Mouse (Mus musculus) heart, embryonic 13.5 days (tissue): ENCODE measurements around the gene Sptbn4. TPM values are rescaled to one million over a fixed set of nuclear protein-coding genes. Genes with fewer than 3 reads are reported as not detected.

ENCODE experiments used
- ATAC-seq: fragments of 200-750 bp; cut with Nextera tagmentation; 2 replicates; pipeline ENCODE4 v1.8.0; 2017; ENCODE audit warnings: moderate TSS enrichment; ENCODE audit not compliant: insufficient number of reproducible peaks, low FRiP score, low TSS enrichment; ENCODE audit errors: extremely low read depth
- H3K27ac ChIP-seq: fragments of 300-500 bp; sonication (generic); replicated peaks from 2 replicates; pipeline ENCODE4 v1.5.1; 2015; ENCODE audit warnings: moderate library complexity, mild to moderate bottlenecking, inconsistent platforms
- H3K27me3 ChIP-seq: fragments of 300-500 bp; sonication (generic); replicated peaks from 2 replicates; pipeline ENCODE4 v1.6.1; 2015; ENCODE audit warnings: mild to moderate bottlenecking, inconsistent platforms
- H3K36me3 ChIP-seq: fragments of 300-500 bp; sonication (generic); 2 replicates; pipeline ENCODE4 v1.6.1; 2015; ENCODE audit warnings: mild to moderate bottlenecking, inconsistent platforms
- H3K4me1 ChIP-seq: fragments of 300-500 bp; sonication (generic); 2 replicates; pipeline ENCODE4 v1.6.1; 2015; ENCODE audit warnings: inconsistent platforms
- H3K4me2 ChIP-seq: fragments of 300-500 bp; sonication (generic); 2 replicates; pipeline ENCODE4 v1.6.1; 2015; ENCODE audit warnings: inconsistent platforms, mild to moderate bottlenecking, moderate library complexity
- H3K4me3 ChIP-seq: fragments of 300-500 bp; sonication (generic); 2 replicates; pipeline ENCODE4 v1.5.1; 2015; ENCODE audit warnings: moderate library complexity, mild to moderate bottlenecking, inconsistent platforms
- H3K9ac ChIP-seq: fragments of 300-500 bp; sonication (generic); 2 replicates; pipeline ENCODE4 v1.6.1; 2015; ENCODE audit warnings: inconsistent platforms, mild to moderate bottlenecking, moderate library complexity
- H3K9me3 ChIP-seq: fragments of 300-500 bp; sonication (generic); 2 replicates; pipeline ENCODE4 v1.6.1; 2016; ENCODE audit warnings: inconsistent platforms
- WGBS: fragments of 180-500 bp; shearing (Covaris S2); methylation state at CpG from one replicate; pipeline ENCODE4 v1.1.7; 2015; ENCODE audit warnings: mixed read lengths; 5-methylcytosine and 5-hydroxymethylcytosine counted together
- polyA plus RNA-seq: library from polyadenylated mRNA; unstranded; fragments of >200 nt; fragmentation: Nextera tagmentation; extraction: Ambion mirVana; gene quantifications from 2 replicates; pipeline ENCODE4 v1.2.1, GENCODE M21; 2015

The Sptbn4 gene
- polyA plus RNA-seq, 1 experiment from 2014 or later: 0.13 TPM

DNA sequence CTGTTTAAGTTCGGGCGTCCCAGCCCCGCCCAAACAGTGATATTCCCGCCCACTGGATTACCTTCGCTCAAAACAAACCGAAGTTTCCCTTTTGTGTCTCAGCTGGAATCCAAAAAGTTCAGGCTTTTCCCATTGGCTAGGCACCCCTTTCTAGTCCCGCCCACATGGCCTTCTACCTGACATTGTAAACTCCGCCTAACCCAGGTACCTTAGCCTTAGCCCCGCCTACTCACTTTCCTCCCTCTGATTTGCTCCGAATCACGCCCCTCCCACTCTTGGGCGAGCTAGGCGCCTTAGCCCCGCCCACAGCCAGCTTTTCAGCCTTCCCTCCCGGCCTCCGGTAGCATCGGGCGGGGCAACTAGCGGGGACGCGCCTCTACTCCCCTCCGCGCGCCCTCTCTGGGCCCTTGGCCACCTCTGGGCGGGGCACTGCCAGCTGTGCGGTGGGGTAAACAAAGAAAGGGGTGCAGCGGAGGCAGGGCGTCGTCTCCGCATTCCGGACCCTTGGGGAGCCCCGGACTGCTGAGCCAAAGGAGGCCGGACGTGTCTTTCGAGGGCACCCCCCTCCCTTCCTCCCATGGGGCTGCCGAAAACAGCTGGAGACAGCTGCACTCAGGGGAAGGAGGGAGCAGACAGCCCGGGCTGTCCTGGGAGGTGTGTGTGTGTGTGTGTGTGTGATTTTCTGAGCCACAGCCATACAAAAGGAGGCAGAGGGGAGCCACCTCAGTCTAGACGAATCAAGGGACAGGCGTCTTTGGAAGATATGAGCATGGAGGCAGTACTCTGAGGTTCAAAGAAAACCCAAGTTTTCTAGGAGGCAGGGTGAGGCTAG lies 116.6 kb downstream of the Sptbn4 start:
- Histone ChIP-seq H3K27me3 (peaks cover 97% of the 10 kb centered on the region), H3K9ac (peak overlapping the region; percentile 89), H3K27ac (peak overlapping the region; percentile 88), H3K36me3 (peaks cover 19% of the 10 kb centered on the region), H3K4me2 (peak overlapping the region; percentile 91), H3K9me3 (no peaks in the 10 kb centered on the region), H3K4me1 (peaks cover 76% of the 10 kb centered on the region), H3K4me3 (peak overlapping the region; percentile 68)
- WGBS: 2% methylated on average over 39 of the region's 39 CpGs
- ATAC-seq: peak; percentile 71

DNA sequence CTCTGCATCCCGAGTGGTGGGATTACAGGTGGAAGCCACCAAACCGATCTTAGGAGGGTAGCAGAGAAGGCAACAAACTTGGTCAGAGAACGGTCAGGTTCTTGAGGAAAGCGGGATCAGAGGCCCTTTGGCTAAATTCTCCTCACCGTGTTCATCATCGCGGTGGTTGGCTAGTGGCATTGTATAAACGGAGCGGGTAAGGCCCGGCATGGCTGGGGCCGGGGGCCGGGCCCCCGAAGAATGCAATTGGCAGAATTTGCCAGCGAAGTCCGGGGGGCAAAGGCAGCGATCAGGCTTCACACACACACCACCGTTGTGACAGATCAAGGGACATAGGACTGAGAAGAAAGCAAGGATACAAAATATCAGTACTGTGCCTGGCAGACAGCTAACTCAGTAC lies 117.5 kb downstream of the Sptbn4 start:
- H3K4me1 ChIP-seq: peaks cover 76% of the 10 kb centered on the region
- H3K27me3 ChIP-seq: peaks cover 98% of the 10 kb centered on the region
- no peak overlapping the region for H3K9ac ChIP-seq

DNA sequence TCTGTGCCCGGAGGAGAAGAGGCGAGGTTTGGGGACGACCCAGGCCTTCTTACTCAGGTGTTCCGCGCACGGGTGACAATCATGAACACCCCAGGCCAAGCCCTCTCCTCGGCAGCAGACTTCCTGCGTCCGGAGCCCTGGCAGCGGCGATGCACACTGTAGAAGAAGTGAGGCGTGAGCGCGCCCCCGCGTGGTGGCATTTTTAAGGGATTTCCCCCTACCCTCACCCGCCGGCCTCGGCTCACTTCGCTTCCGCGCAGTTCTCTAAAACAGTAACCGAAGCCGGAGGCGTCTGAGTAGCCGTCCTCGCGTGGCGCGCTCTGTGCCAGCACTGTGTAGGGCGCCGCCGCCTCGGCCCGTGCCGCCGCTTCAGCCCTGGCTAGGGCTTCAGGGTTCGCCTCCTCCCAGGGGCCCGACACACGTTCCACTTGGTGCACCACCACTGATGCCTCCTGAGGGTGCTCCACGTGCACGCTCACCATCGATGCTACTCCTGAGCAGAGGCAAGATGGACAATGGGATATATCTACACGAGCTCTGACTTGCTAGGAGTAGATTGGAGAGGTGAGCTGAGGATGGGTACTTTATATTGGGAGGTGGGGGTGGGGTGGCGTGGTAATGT lies 118.0 kb downstream of the Sptbn4 start:
- no peak for ATAC-seq
- peaks cover 25% of the 10 kb centered on the region for H3K36me3 ChIP-seq
- H3K4me3 ChIP-seq: peak overlapping the region; percentile 36
- H3K9ac ChIP-seq: peak overlapping the region; percentile 51
- peak overlapping the region; percentile 91 for H3K4me2 ChIP-seq
- 6% methylated on average over 45 of the region's 45 CpGs for whole genome bisulfite sequencing
- H3K4me1 ChIP-seq: peaks cover 71% of the 10 kb centered on the region
- peaks cover 98% of the 10 kb centered on the region for H3K27me3 ChIP-seq
- no peak overlapping the region for H3K27ac ChIP-seq
- H3K9me3 ChIP-seq: no peaks in the 10 kb centered on the region

More for the DNA sequence above, 117.5 kb downstream of the Sptbn4 start:
- Histone ChIP-seq H3K4me3 (peak overlapping the region; percentile 68), H3K36me3 (peaks cover 20% of the 10 kb centered on the region), H3K4me2 (peak overlapping the region; percentile 91), H3K9me3 (no peaks in the 10 kb centered on the region), H3K27ac (no peak overlapping the region)
- WGBS: 17% methylated on average over 17 of the region's 17 CpGs
- ATAC-seq: no peak

DNA sequence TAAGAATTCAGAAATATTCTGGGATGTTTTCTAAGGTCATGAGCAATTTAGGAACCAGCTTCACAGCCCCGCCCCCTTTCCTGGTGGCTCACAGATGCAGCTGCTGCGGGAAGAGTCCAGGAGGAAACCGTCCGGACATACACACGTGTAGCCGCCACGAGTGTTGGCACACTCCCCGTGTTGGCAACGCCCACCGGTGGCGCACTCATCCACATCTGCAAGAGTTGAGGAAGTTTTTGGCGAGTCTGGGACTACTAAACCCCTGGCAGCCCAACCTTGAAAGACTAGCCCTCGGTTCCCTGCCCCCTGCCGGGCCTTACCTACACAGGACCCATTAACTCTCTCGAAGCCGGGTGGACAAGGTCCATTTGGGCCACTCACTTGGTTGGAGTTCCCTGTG lies 118.8 kb downstream of the Sptbn4 start:
- H3K9ac ChIP-seq: no peak overlapping the region
- no peak overlapping the region for H3K4me3 ChIP-seq
- no peak overlapping the region for H3K27ac ChIP-seq
- ATAC-seq: no peak
- peaks cover 63% of the 10 kb centered on the region for H3K4me1 ChIP-seq
- no peak overlapping the region for H3K4me2 ChIP-seq
- H3K27me3 ChIP-seq: peaks cover 98% of the 10 kb centered on the region
- peaks cover 33% of the 10 kb centered on the region for H3K36me3 ChIP-seq
- WGBS: 33% methylated on average over 16 of the region's 16 CpGs
- H3K9me3 ChIP-seq: no peaks in the 10 kb centered on the region

DNA sequence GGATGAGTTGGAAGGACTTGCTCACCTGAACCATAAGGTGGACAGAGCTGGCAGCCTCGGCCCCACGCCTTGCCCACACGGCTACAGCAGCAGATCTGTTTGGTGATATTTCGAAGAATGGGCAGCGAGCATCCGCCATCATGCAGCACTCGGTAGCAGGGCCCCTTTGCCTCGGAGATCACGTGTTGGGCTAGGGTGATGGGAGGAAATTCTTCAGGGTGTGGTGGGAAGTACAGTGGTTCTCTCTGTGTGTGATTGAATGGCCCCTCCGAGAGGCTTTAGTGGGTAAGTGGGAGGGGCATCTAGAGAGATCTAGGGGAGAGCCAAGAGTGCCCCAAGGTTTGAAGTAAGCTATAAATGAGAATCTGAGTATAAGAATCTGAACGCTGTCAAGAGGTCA lies 119.3 kb downstream of the Sptbn4 start:
- Histone ChIP-seq H3K4me2 (no peak overlapping the region), H3K9ac (no peak overlapping the region), H3K36me3 (peaks cover 38% of the 10 kb centered on the region), H3K4me1 (peaks cover 60% of the 10 kb centered on the region), H3K4me3 (no peak overlapping the region), H3K9me3 (no peaks in the 10 kb centered on the region), H3K27ac (no peak overlapping the region), H3K27me3 (peaks cover 99% of the 10 kb centered on the region)
- no peak for ATAC-seq
- WGBS: 74% methylated on average over 11 of the region's 11 CpGs

DNA sequence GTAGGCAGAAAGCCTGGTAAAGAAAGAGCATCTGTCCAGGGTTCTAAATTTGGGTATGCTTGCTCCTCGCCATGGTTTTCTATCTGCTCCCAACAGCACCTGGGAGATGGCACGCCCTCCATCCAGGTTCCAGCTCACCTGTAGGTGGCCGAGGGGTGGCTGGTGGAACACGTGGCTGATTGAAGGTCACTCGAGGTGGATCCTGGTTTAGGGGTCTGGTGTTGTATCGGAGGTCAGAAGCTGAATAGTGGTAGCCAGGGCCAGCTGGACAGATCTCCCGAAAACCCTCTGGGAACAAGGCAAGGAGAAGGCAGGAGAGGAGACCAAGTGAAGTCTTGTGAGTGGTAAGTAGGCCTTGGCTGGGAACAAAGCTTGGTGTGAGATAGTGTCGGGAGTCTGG lies 120.0 kb downstream of the Sptbn4 start:
- peaks cover 53% of the 10 kb centered on the region for H3K4me1 ChIP-seq
- ATAC-seq: no peak
- WGBS: 84% methylated on average over 8 of the region's 8 CpGs

DNA sequence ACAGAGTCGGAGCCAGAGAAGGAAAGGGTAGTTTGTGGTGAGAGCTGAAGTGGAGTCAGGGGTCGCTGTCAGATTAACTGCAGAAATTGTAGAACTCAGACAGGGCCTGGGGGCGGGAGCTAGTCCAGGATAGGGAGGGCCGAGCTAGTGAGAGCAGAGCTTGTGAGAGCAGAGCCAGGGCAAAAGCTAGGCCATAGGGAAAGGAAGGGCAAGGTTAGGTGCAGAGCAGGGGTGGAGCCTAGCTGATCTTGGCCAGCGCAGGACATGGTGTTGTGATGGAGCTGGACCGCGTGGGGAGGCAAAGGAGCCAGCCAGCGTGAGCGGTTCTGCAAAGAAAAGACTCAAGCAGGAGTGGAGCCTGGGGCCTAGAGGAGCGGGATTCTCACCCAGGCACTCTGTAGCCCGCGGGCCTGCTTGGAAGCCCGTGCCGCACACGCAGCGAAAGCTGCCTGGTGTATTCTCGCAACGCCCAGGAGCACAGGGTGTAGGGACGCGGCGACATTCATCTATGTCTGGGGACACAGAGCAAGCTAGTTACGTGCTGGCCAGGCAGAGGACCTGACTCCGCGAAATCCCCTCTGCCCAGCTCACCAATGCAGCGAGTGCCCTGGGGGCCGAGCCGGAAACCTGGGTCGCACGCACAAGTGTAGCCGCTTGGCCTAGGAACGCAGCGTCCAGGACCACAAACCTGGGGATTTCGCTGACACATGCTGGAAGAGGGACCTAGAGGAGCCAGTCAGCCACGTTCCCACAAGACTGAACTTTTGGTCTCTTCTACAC lies 121.2 kb downstream of the Sptbn4 start:
- Histone ChIP-seq H3K9me3 (no peaks in the 10 kb centered on the region), H3K4me3 (peak overlapping the region; percentile 31), H3K4me2 (peak overlapping the region; percentile 57), H3K27ac (no peak overlapping the region), H3K27me3 (peaks cover 99% of the 10 kb centered on the region), H3K4me1 (peaks cover 41% of the 10 kb centered on the region), H3K36me3 (peaks cover 51% of the 10 kb centered on the region), H3K9ac (peak overlapping the region; percentile 15; the same call in 1 of the 2 replicates)
- 37% methylated on average over 34 of the region's 34 CpGs for WGBS
- ATAC-seq: no peak

More for the DNA sequence above, 120.0 kb downstream of the Sptbn4 start:
- Histone ChIP-seq H3K9ac (no peak overlapping the region), H3K27me3 (peaks cover 99% of the 10 kb centered on the region), H3K4me3 (no peak overlapping the region), H3K9me3 (no peaks in the 10 kb centered on the region), H3K36me3 (peaks cover 44% of the 10 kb centered on the region), H3K4me2 (no peak overlapping the region), H3K27ac (no peak overlapping the region)

DNA sequence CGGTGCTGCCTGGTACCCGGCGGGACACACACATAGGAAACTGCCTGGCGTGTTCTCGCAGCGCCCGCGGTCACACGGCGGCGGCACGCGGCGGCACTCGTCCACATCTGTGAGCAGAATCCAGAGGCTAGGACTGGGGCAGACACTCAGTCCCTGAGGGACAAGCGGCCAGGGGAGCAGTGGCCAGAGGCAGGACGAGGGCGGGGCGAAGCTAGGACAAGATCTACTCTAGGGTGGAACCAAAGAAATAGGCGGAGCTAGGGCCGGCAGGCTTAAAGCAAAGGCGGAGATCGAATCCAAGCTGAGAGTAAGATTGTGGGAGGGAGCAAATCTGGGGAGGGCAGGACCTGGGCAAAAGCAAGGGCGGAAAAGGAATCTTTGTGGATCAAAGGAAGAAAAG lies 121.8 kb downstream of the Sptbn4 start:
- Histone ChIP-seq H3K4me3 (peak overlapping the region; percentile 31), H3K4me2 (peak overlapping the region; percentile 57), H3K9ac (peak overlapping the region; percentile 15), H3K27ac (no peak overlapping the region), H3K9me3 (no peaks in the 10 kb centered on the region), H3K36me3 (peaks cover 53% of the 10 kb centered on the region), H3K27me3 (peaks cover 99% of the 10 kb centered on the region), H3K4me1 (peaks cover 35% of the 10 kb centered on the region)
- ATAC-seq: no peak
- 6% methylated on average over 24 of the region's 24 CpGs for WGBS

DNA sequence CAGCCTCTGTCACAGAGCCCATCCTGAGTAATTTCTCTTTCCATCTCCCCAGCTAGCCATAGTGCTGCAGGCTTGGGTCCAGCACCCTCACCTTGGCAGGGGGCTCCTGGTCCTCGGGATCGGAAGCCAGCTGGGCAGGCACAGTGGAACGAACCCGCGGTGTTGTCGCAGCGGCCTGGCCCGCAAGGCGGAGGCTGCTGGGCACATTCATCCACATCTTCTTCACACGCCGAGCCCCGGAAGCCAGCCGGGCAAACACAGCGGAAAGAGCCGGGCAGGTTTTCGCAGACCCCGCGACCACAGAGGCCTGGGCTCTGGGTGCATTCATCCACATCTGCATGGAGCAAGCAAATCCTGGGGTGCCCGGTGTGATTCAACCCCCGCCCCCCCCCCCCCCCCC lies 122.6 kb downstream of the Sptbn4 start:
- Histone ChIP-seq H3K9me3 (no peaks in the 10 kb centered on the region), H3K27ac (no peak overlapping the region), H3K4me2 (no peak overlapping the region), H3K9ac (peak overlapping the region; percentile 7; the same call in 1 of the 2 replicates), H3K27me3 (peaks cover 92% of the 10 kb centered on the region), H3K4me3 (no peak overlapping the region), H3K4me1 (peaks cover 27% of the 10 kb centered on the region), H3K36me3 (peaks cover 55% of the 10 kb centered on the region)
- WGBS: 45% methylated on average over 18 of the region's 20 CpGs
- ATAC-seq: no peak

DNA sequence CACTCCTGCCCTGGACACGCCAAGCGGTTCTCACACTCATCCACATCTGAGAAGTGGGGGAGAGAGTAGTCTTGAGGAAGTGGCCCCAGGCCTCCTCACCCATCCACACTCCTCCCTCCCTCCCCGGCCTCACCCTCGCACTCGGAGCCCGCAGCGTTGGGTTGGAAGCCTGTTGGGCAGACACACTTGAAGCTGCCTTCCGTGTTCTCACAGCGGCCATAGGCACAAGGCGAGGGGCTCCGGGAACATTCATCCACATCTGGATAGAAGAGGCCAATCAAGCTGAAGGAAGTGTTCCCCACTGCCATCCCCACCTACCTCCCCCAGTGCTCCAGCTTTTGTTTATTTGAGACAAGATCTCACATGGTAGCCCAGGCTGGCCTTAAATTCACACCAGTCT lies 123.3 kb downstream of the Sptbn4 start:
- H3K27me3 ChIP-seq: peaks cover 90% of the 10 kb centered on the region
- no peak overlapping the region for H3K9ac ChIP-seq
- no peak overlapping the region for H3K27ac ChIP-seq
- H3K4me1 ChIP-seq: peaks cover 20% of the 10 kb centered on the region
- H3K9me3 ChIP-seq: no peaks in the 10 kb centered on the region
- H3K4me3 ChIP-seq: no peak overlapping the region
- ATAC-seq: no peak
- WGBS: 90% methylated on average over 11 of the region's 11 CpGs
- H3K4me2 ChIP-seq: no peak overlapping the region
- peaks cover 61% of the 10 kb centered on the region for H3K36me3 ChIP-seq

DNA sequence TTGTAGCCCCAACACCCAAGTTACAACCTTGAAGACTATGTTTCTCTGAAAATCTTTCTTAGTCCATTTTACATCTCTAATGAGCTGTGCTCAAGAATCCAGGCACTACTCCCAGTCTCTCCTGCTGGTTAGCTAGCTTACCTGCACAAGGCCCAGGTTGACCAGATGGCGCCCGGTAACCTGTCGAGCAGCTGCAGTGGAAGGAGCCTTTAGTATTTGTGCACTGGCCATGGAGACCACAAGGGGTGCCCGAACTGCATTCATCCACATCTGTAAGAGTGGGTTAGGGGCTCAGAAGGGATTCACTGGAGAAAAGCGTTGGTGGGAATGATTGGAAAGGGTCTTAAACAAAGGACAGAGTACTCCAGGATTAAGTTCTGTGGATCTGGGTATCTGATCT lies 124.5 kb downstream of the Sptbn4 start:
- H3K9ac ChIP-seq: no peak overlapping the region
- H3K4me3 ChIP-seq: no peak overlapping the region
- peaks cover 14% of the 10 kb centered on the region for H3K4me1 ChIP-seq
- H3K9me3 ChIP-seq: no peaks in the 10 kb centered on the region
- no peak for ATAC-seq
- WGBS: 79% methylated on average over 5 of the region's 5 CpGs
- H3K4me2 ChIP-seq: no peak overlapping the region
- H3K27ac ChIP-seq: no peak overlapping the region
- peaks cover 78% of the 10 kb centered on the region for H3K27me3 ChIP-seq
- peaks cover 68% of the 10 kb centered on the region for H3K36me3 ChIP-seq
